Mouse (Mus musculus): ENCODE data around the gene Slc27a4. TPM values are rescaled to one million over a fixed set of nuclear protein-coding genes. Genes with fewer than 3 reads are reported as not detected.
"Not testable (repeated sequence)": the region's sequence is repeated elsewhere in the genome, so short reads cannot be mapped to it uniquely, and the experiment has no call there.

Slc27a4 gene
- total RNA-seq (2021) = 10 to 100 TPM; 16.2 to 19.3 TPM

GRCm38 (mm10) chr2:29802075-29802826, at the start of gene Slc27a4:
Gene Slc27a4 (plus strand): TSS chr2:29802634.
- peak; percentile 94 to 96 for DNase-seq
- intact Hi-C loops (cut with DNase I) = no loop called here

- intact Hi-C loops (cut with DNase I) = no loop called here
Observed at GRCm38 (mm10) chr2:29755693-29756092, 46.7 kb upstream of the Slc27a4 start.

GRCm38 (mm10) chr2:29764831-29765230, 37.6 kb upstream of the Slc27a4 start:
- peak; percentile 45 to 68 for DNase-seq
- intact Hi-C loops (cut with DNase I) = loop anchor here (5.0 kb wide), 2 partner anchors 52 to 92 kb away; no protein-coding TSS in a partner anchor

More at GRCm38 (mm10) chr2:29755693-29756092, 46.7 kb upstream of the Slc27a4 start:
- DNase-seq = no peak

- no peak for DNase-seq
- intact Hi-C loops (cut with DNase I) = loop anchor here (5.0 kb wide), 2 partner anchors 49 to 89 kb away; no protein-coding TSS in a partner anchor
Observed at GRCm38 (mm10) chr2:29767976-29768709, 34.3 kb upstream of the Slc27a4 start.

- DNase-seq = no peak
- intact Hi-C loops (cut with DNase I) = loop anchor here (5.0 kb wide), 2 partner anchors 48 to 88 kb away; no protein-coding TSS in a partner anchor
Observed at GRCm38 (mm10) chr2:29768901-29769300, 33.5 kb upstream of the Slc27a4 start.

GRCm38 (mm10) chr2:29770162-29770561, 32.3 kb upstream of the Slc27a4 start:
- DNase-seq = no peak
- intact Hi-C loops (cut with DNase I) = no loop called here

- intact Hi-C loops (cut with DNase I) = no loop called here
- no peak for DNase-seq
Observed at GRCm38 (mm10) chr2:29771611-29772461, 30.6 kb upstream of the Slc27a4 start.

GRCm38 (mm10) chr2:29773323-29773722, 29.1 kb upstream of the Slc27a4 start:
- DNase-seq = no peak
- intact Hi-C loops (cut with DNase I) = no loop called here

- intact Hi-C loops (cut with DNase I); DNase-seq: not testable (repeated sequence)
Observed at GRCm38 (mm10) chr2:29781256-29781655, 21.2 kb upstream of the Slc27a4 start.

GRCm38 (mm10) chr2:29784290-29784689, 18.1 kb upstream of the Slc27a4 start:
- no peak for DNase-seq
- intact Hi-C loops (cut with DNase I) = no loop called here

- peak; percentile 87 to 88 for DNase-seq
- intact Hi-C loops (cut with DNase I) = no loop called here
Observed at GRCm38 (mm10) chr2:29787104-29787917, 15.1 kb upstream of the Slc27a4 start, which contains the start of gene Coq4. Gene Coq4 (plus strand): TSS chr2:29787493.

GRCm38 (mm10) chr2:29787937-29788681, 14.3 kb upstream of the Slc27a4 start, which contains the start of gene Trub2:
Gene Trub2 (minus strand): TSS chr2:29788502.
- DNase-seq = peak; percentile 82 to 84
- intact Hi-C loops (cut with DNase I) = no loop called here

- intact Hi-C loops (cut with DNase I) = no loop called here
- no peak for DNase-seq
Observed at GRCm38 (mm10) chr2:29792772-29793487, 9.5 kb upstream of the Slc27a4 start.

GRCm38 (mm10) chr2:29802827-29803201, 380 bp downstream of the Slc27a4 start:
- intact Hi-C loops (cut with DNase I) = no loop called here
- no peak for DNase-seq

GRCm38 (mm10) chr2:29803400-29803831, 982 bp downstream of the Slc27a4 start:
- intact Hi-C loops (cut with DNase I) = no loop called here
- no peak for DNase-seq

GRCm38 (mm10) chr2:29815678-29816371, 13.4 kb downstream of the Slc27a4 start:
- intact Hi-C loops (cut with DNase I) = loop anchor here (2.0 to 5.0 kb wide), 3 partner anchors 43 to 161 kb away; no protein-coding TSS in a partner anchor

GRCm38 (mm10) chr2:29817426-29818232, 15.2 kb downstream of the Slc27a4 start:
- DNase-seq = peak; percentile 85 to 89
- intact Hi-C loops (cut with DNase I) = loop anchor here (2.0 to 5.0 kb wide), 3 partner anchors 41 to 160 kb away; no protein-coding TSS in a partner anchor

More at GRCm38 (mm10) chr2:29815678-29816371, 13.4 kb downstream of the Slc27a4 start:
- no peak for DNase-seq
